Mouse (Mus musculus) bone marrow macrophage, adult 2 months (primary cell): ENCODE measurements around the gene Ptprs. TPM values are rescaled to one million over a fixed set of nuclear protein-coding genes. Genes with fewer than 3 reads are reported as not detected.

Experiments used
- H3K27ac ChIP-seq: 2 replicates; pipeline ENCODE4 v1.5.1; 2012; ENCODE audit warnings: low read depth, low read length; ENCODE audit not compliant: insufficient read depth
- H3K4me1 ChIP-seq: 2 replicates; pipeline ENCODE4 v1.6.1; 2012; ENCODE audit warnings: low read length; ENCODE audit not compliant: control insufficient read depth, insufficient read depth
- H3K4me3 ChIP-seq: 2 replicates; pipeline ENCODE4 v1.5.1; 2012; ENCODE audit warnings: mild to moderate bottlenecking, low read length, moderate library complexity; ENCODE audit not compliant: insufficient read depth
- CTCF ChIP-seq: IDR thresholded peaks from 2 replicates; pipeline ENCODE4 v1.5.1; 2012; ENCODE audit warnings: low read depth, mild to moderate bottlenecking, low read length, moderate library complexity
- POLR2A ChIP-seq: IDR thresholded peaks from 2 replicates; pipeline ENCODE4 v1.6.1; 2012; ENCODE audit warnings: mild to moderate bottlenecking, low read depth, low read length, borderline replicate concordance
- polyA plus RNA-seq: library from polyadenylated mRNA; stranded (reverse); fragments of >200 nt; gene quantifications from 2 replicates; pipeline ENCODE4 v1.2.4, GENCODE M21; 2012; ENCODE audit not compliant: missing spikeins, insufficient read depth, insufficient read length

Ptprs gene
- polyA plus RNA-seq, 1 experiment = 75.2 TPM

- TF ChIP-seq CTCF (no peak), POLR2A (no peak)
- H3K4me3 ChIP-seq = no peak overlapping the region
- no peaks in the 10 kb centered on the region for H3K4me1 ChIP-seq
- no peak overlapping the region for H3K27ac ChIP-seq
These were observed 44.7 kb downstream of the Ptprs start for GRCm38 (mm10) chr17:56431582-56431981.

GRCm38 (mm10) chr17:56427857-56428256 lies 48.4 kb downstream of the Ptprs start:
- H3K27ac ChIP-seq = no peak overlapping the region
- no peak overlapping the region for H3K4me3 ChIP-seq
- 0 out of 2 replicates have a peak, but pooled peaks cover 3% of the 10 kb centered on the region for H3K4me1 ChIP-seq
- TF ChIP-seq CTCF (no peak), POLR2A (no peak)

- Histone ChIP-seq H3K4me1 (0 out of 2 replicates have a peak, but pooled peaks cover 3% of the 10 kb centered on the region), H3K4me3 (0 out of 2 replicates have a peak overlapping the region, but pooled peaks have one; percentile 24), H3K27ac (no peak overlapping the region)
- TF ChIP-seq CTCF (no peak), POLR2A (no peak)
These were observed 50.3 kb downstream of the Ptprs start for GRCm38 (mm10) chr17:56425941-56426340.

GRCm38 (mm10) chr17:56425584-56425914 lies 50.7 kb downstream of the Ptprs start:
- H3K27ac ChIP-seq = no peak overlapping the region
- TF ChIP-seq CTCF (no peak), POLR2A (no peak)
- 0 out of 2 replicates have a peak overlapping the region, but pooled peaks have one; percentile 24 for H3K4me3 ChIP-seq
- 0 out of 2 replicates have a peak, but pooled peaks cover 3% of the 10 kb centered on the region for H3K4me1 ChIP-seq

GRCm38 (mm10) chr17:56424726-56425583 lies 51.3 kb downstream of the Ptprs start:
- Histone ChIP-seq H3K27ac (no peak overlapping the region), H3K4me3 (0 out of 2 replicates have a peak overlapping the region, but pooled peaks have one; percentile 19), H3K4me1 (0 out of 2 replicates have a peak, but pooled peaks cover 3% of the 10 kb centered on the region)
- no peak for TF ChIP-seq POLR2A
- TF ChIP-seq CTCF = no peak

- H3K4me1 ChIP-seq = peaks cover 9% of the 10 kb centered on the region
These were observed 56.3 kb downstream of the Ptprs start for GRCm38 (mm10) chr17:56420022-56420421.

GRCm38 (mm10) chr17:56418304-56418703 lies 58.0 kb downstream of the Ptprs start:
- Histone ChIP-seq H3K27ac (peak overlapping the region; percentile 47), H3K4me1 (peaks cover 9% of the 10 kb centered on the region), H3K4me3 (no peak overlapping the region)
- TF ChIP-seq CTCF = no peak
- no peak for TF ChIP-seq POLR2A

More at GRCm38 (mm10) chr17:56420022-56420421, 56.3 kb downstream of the Ptprs start:
- H3K4me3 ChIP-seq = no peak overlapping the region
- TF ChIP-seq CTCF (no peak), POLR2A (no peak)
- H3K27ac ChIP-seq = no peak overlapping the region

GRCm38 (mm10) chr17:56414785-56415184 lies 61.5 kb downstream of the Ptprs start:
- Histone ChIP-seq H3K4me1 (peaks cover 9% of the 10 kb centered on the region), H3K27ac (no peak overlapping the region), H3K4me3 (no peak overlapping the region)
- TF ChIP-seq POLR2A (no peak), CTCF (no peak)

GRCm38 (mm10) chr17:56413113-56413512 lies 63.2 kb downstream of the Ptprs start:
- H3K4me3 ChIP-seq = no peak overlapping the region
- TF ChIP-seq POLR2A = no peak
- no peak for TF ChIP-seq CTCF
- no peak overlapping the region for H3K27ac ChIP-seq
- peaks cover 4% of the 10 kb centered on the region; the same call in 1 of the 2 replicates for H3K4me1 ChIP-seq

- no peak overlapping the region for H3K27ac ChIP-seq
- no peak for TF ChIP-seq CTCF
- TF ChIP-seq POLR2A = no peak
- H3K4me3 ChIP-seq = no peak overlapping the region
- peaks cover 3% of the 10 kb centered on the region; the same call in 1 of the 2 replicates for H3K4me1 ChIP-seq
These were observed 64.8 kb downstream of the Ptprs start for GRCm38 (mm10) chr17:56411437-56411836.

GRCm38 (mm10) chr17:56409759-56410158 lies 66.5 kb downstream of the Ptprs start:
- H3K4me3 ChIP-seq = no peak overlapping the region
- H3K27ac ChIP-seq = no peak overlapping the region
- TF ChIP-seq POLR2A (no peak), CTCF (no peak)
- peaks cover 18% of the 10 kb centered on the region for H3K4me1 ChIP-seq
